Mouse (Mus musculus): ENCODE data around the gene Gstm7.

Gene Gstm7

DNA sequence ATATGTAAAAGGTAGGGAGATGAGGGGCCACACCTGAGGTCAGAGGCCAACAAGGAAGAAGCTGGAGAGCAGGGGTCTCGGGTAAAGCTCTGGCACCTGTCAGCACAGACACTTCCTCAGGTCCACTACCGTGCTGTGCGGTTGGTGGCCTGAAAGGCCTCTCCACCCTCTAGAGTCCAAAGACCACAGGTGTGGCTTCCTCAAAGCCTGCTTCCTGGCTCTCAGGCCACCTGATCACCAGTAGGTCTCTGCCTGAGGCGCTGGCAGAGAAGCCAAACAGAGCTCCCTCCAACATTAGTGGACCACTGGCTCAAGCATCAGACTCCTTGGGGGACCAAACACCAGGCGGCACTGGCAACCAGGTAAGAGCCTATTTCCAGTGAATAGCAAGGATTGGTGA is 54.6 kb downstream of the Gstm7 start, which contains the start of gene Eps8l3:
TSS of gene Eps8l3 (plus strand) at position 225 of the 400 bp plus-strand sequence.
- DNase-seq (ENCODE audit: low spot score): no peak

Measured in urinary bladder, postnatal 14 days (tissue).